Mouse (Mus musculus): Measurements from ENCODE around the gene Slc9a3r1.

Slc9a3r1 gene

GRCm38 (mm10) chr11:115162832-115163480 lies at the start of gene Slc9a3r1:
TSS of gene Slc9a3r1 (plus strand) at chr11:115163341.
- DNase-seq: peak; percentile 83

- DNase-seq: no peak
Measured at GRCm38 (mm10) chr11:115119409-115119808, 43.7 kb upstream of the Slc9a3r1 start.

- no peak for DNase-seq
Measured at GRCm38 (mm10) chr11:115128483-115128882, 34.7 kb upstream of the Slc9a3r1 start.

GRCm38 (mm10) chr11:115129508-115130126 lies 33.5 kb upstream of the Slc9a3r1 start:
- no peak for DNase-seq

GRCm38 (mm10) chr11:115131768-115132381 lies 31.3 kb upstream of the Slc9a3r1 start:
- DNase-seq: no peak

GRCm38 (mm10) chr11:115133800-115134199 lies 29.3 kb upstream of the Slc9a3r1 start, which contains the start of gene Cd300lf:
TSS of gene Cd300lf (minus strand) at chr11:115133992.
- DNase-seq: no peak

- DNase-seq: no peak
Measured at GRCm38 (mm10) chr11:115138597-115139262, 24.4 kb upstream of the Slc9a3r1 start.

- no peak for DNase-seq
Measured at GRCm38 (mm10) chr11:115141970-115142369, 21.2 kb upstream of the Slc9a3r1 start.

GRCm38 (mm10) chr11:115147813-115148212 lies 15.3 kb upstream of the Slc9a3r1 start:
- DNase-seq: no peak

- no peak for DNase-seq
Measured at GRCm38 (mm10) chr11:115150741-115151254, 12.3 kb upstream of the Slc9a3r1 start.

GRCm38 (mm10) chr11:115151755-115152429 lies 11.2 kb upstream of the Slc9a3r1 start:
- DNase-seq: peak; percentile 48

- no peak for DNase-seq
Measured at GRCm38 (mm10) chr11:115153088-115153487, 10.1 kb upstream of the Slc9a3r1 start.

- peak; percentile 66 for DNase-seq
Measured at GRCm38 (mm10) chr11:115153699-115154292, 9.3 kb upstream of the Slc9a3r1 start.

- DNase-seq: no peak
Measured at GRCm38 (mm10) chr11:115155053-115155634, 8.0 kb upstream of the Slc9a3r1 start.

GRCm38 (mm10) chr11:115157933-115158719 lies 5.0 kb upstream of the Slc9a3r1 start:
- DNase-seq: no peak

- DNase-seq: peak; percentile 49
Measured at GRCm38 (mm10) chr11:115160016-115160797, 2.9 kb upstream of the Slc9a3r1 start.

GRCm38 (mm10) chr11:115160883-115161577 lies 2.1 kb upstream of the Slc9a3r1 start:
- peak; percentile 82 for DNase-seq

- no peak for DNase-seq
Measured at GRCm38 (mm10) chr11:115161578-115162204, 1.4 kb upstream of the Slc9a3r1 start.

- DNase-seq: no peak
Measured at GRCm38 (mm10) chr11:115162205-115162601, 938 bp upstream of the Slc9a3r1 start.
